Mouse (Mus musculus) spleen, adult 10 weeks (tissue): ENCODE results near the gene D8Ertd738e. TPM values are rescaled to one million over a fixed set of nuclear protein-coding genes. Genes with fewer than 3 reads are reported as not detected.

ENCODE experiments used
- polyA plus RNA-seq: library from polyadenylated mRNA; stranded (reverse); fragments of 350-450 nt; fragmentation: Illumina TruSeq; extraction: RNeasy Lipid Tissue Mini Kit (QIAGEN cat#74804); gene quantifications from one replicate; pipeline ENCODE4 v1.2.3, GENCODE M21; 2015; ENCODE audit warnings: low replicate concordance; ENCODE audit not compliant: insufficient read depth

Gene D8Ertd738e
- polyA plus RNA-seq: 66.9 TPM

GRCm38 (mm10) chr8:84249257-84250170, at the start of gene D8Ertd738e:
Gene D8Ertd738e, minus strand, starts transcription at chr8:84249719.

GRCm38 (mm10) chr8:84269950-84270773, 20.6 kb upstream of the D8Ertd738e start, which contains the start of gene Ccdc130:
Gene Ccdc130, minus strand, starts transcription at chr8:84270380.

DNA sequence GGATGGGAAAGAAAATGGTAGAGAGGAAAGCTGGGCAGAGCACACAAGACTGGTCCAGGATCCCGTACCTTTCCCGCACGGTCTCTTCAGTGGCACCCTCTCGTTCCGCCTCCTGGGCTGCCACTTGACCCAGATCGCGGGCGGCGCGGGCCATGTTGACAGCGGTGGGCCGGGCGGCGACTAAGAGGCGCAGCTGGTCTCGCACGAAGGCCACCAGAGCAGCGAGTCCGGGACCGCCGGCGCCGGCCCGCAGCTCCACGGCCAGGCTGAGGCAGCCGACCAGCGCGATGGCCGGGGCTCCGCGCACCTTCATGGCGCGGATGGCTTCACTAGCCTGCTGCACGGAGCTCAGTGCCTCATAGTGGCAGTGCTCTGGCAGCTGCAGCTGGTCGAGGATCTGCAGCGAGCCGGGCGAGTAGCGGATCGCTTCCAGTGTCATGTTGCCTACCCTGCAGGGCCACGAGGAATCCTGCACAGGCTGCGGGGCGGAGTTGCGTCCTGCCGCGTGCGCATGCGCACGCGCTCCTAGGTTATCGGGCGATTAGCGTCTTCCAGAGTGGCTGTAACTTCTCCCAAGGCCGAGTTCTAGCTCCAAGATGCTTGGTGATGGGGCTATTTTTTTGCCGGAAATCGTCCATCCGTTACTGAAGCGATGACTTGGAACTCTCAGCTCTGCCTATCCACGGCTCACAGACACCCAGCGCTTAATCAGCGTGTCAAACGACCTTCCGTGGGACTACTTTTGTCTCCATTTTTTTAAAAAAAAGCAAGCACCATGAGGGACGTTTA, 7.5 kb upstream of the D8Ertd738e start, which contains the start of gene Mri1:
Gene Mri1, minus strand, starts transcription at position 505 of the 789 bp plus-strand sequence.

DNA sequence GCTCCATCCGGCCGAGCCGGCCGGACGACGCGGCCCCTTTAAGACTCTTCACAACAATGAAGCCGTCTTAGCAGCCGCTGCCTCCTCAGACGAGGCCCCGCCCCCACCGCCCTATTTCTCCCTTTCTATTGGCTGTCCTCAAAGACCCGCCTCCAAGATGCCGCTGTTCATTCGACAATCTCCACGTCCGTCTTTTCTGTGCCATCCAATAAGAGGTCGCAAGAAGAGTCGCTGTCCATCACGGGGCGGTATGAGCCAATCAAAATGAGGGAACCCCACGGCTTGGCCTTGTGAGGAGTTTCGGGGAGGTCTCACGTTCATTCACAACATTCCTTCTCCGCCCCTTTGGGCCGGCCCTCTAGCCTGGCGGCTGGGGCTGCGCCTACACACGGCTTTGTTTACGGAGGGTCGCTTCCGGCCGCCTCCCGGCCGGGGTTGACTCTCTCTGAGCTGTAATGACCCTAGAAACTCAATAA, 12.5 kb downstream of the D8Ertd738e start, which contains the start of gene Zswim4:
Gene Zswim4, minus strand, starts transcription at position 58 of the 476 bp plus-strand sequence.

Other genes with a start within 250 kb of the D8Ertd738e start
- gene 1700067K01Rik, start 248.2 kb downstream of the D8Ertd738e start, polyA plus RNA-seq: 0.57 TPM
- gene 2210011C24Rik, start 237.5 kb downstream of the D8Ertd738e start, polyA plus RNA-seq: not detected
- 0.30 TPM for gene Palm3, start 228.2 kb downstream of the D8Ertd738e start, polyA plus RNA-seq
- gene Il27ra, start 207.1 kb downstream of the D8Ertd738e start, polyA plus RNA-seq: 60.8 TPM
- not detected for gene Rln3, start 204.7 kb downstream of the D8Ertd738e start, polyA plus RNA-seq
- gene Gm10643, start 184.6 kb downstream of the D8Ertd738e start, polyA plus RNA-seq: 2.0 TPM
- 10.4 TPM for gene Rfx1, start 182.9 kb downstream of the D8Ertd738e start, polyA plus RNA-seq
- gene Dcaf15, start 145.0 kb downstream of the D8Ertd738e start, polyA plus RNA-seq: 17.1 TPM
- 4.2 TPM for gene Podnl1, start 123.7 kb downstream of the D8Ertd738e start, polyA plus RNA-seq
- gene Cc2d1a, start 101.8 kb downstream of the D8Ertd738e start, polyA plus RNA-seq: 5.1 TPM
- gene 4930432K21Rik, start 101.7 kb downstream of the D8Ertd738e start, polyA plus RNA-seq: 0.68 TPM
- gene Nanos3, start 64.5 kb downstream of the D8Ertd738e start, polyA plus RNA-seq: not detected
- gene Zswim4, start 12.7 kb downstream of the D8Ertd738e start, polyA plus RNA-seq: 1.9 TPM
- 18.2 TPM for gene Mri1, start 7.6 kb upstream of the D8Ertd738e start, polyA plus RNA-seq
- gene Ccdc130, start 20.7 kb upstream of the D8Ertd738e start, polyA plus RNA-seq: 21.0 TPM
- gene Cacna1a, start 138.7 kb upstream of the D8Ertd738e start, polyA plus RNA-seq: 1.6 TPM